Mouse (Mus musculus) G1E (cell line): Measurements from ENCODE around the gene Apopt1.

Experiments used
- CTCF ChIP-seq: IDR thresholded peaks from 2 replicates; pipeline ENCODE4 v1.5.1; 2012; ENCODE audit warnings: low read depth, low read length, inconsistent platforms, mixed read lengths
- GATA2 ChIP-seq: IDR thresholded peaks from 2 replicates; pipeline ENCODE4 v1.6.1; 2012; ENCODE audit warnings: low read depth, low read length, inconsistent platforms, borderline replicate concordance

DNA sequence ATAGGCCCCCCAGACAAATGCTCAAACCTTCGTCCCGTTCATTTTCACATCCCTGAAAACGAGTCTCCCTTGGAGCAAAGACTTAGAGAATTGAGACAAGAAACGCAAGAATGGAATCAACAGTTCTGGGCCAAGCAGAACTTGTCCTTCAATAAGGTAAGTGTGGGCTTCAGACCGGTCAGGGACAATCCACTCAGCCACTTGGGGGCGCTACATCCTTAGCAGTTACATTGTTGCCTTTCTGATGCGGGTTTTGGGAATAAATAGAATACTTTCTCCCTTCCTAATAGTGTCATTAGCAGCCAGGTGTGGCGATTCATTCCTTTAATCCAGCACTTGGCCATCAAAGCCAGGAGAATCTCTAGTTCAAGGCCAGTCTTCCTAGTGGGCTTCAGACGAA lies 9.6 kb downstream of the Apopt1 start:
- TF ChIP-seq CTCF (peak; percentile 76), GATA2 (no peak)
